Mouse (Mus musculus): ENCODE results near the gene Osbpl10. TPM values are rescaled to one million over a fixed set of nuclear protein-coding genes. Genes with fewer than 3 reads are reported as not detected.

The Osbpl10 gene
- polyA plus RNA-seq, 1 experiment from 2014 or later, result 2.9 TPM

- no peaks in the 10 kb centered on the region for H3K9me3 ChIP-seq (replicated peaks; ENCODE audit: control insufficient read depth, low read length, poor library complexity, severe bottlenecking)
- no peak overlapping the region for H3K4me3 ChIP-seq (ENCODE audit: low read depth, low read length)
- H3K27ac ChIP-seq (ENCODE audit: low read length), result no peak overlapping the region
- no peak overlapping the region for H3K9ac ChIP-seq (ENCODE audit: low read depth, low read length)
- WGBS, result 15% methylated on average over 3 of the region's 3 CpGs
- no peaks in the 10 kb centered on the region for H3K4me1 ChIP-seq (ENCODE audit: control insufficient read depth, insufficient read depth, low read length)
- ATAC-seq, result no peak
- no peak overlapping the region for H3K4me2 ChIP-seq (ENCODE audit: low read length)
- no peaks in the 10 kb centered on the region for H3K27me3 ChIP-seq (ENCODE audit: control insufficient read depth, insufficient read depth, low read depth, low read length)
- H3K36me3 ChIP-seq (ENCODE audit: control insufficient read depth, insufficient read depth, low read length), result no peaks in the 10 kb centered on the region
Measured at GRCm38 (mm10) chr9:115230141-115230540, 251.8 kb downstream of the Osbpl10 start.

- no peaks in the 10 kb centered on the region for H3K27me3 ChIP-seq (ENCODE audit: control insufficient read depth, insufficient read depth, low read depth, low read length)
- no peak overlapping the region for H3K4me2 ChIP-seq (ENCODE audit: low read length)
- WGBS, result 90% methylated on average over 3 of the region's 3 CpGs
- no peaks in the 10 kb centered on the region for H3K9me3 ChIP-seq (replicated peaks; ENCODE audit: control insufficient read depth, low read length, poor library complexity, severe bottlenecking)
- no peaks in the 10 kb centered on the region for H3K36me3 ChIP-seq (ENCODE audit: control insufficient read depth, insufficient read depth, low read length)
- no peak for ATAC-seq
- H3K27ac ChIP-seq (ENCODE audit: low read length), result no peak overlapping the region
- H3K4me3 ChIP-seq (ENCODE audit: low read depth, low read length), result no peak overlapping the region
- no peak overlapping the region for H3K9ac ChIP-seq (ENCODE audit: low read depth, low read length)
- no peaks in the 10 kb centered on the region for H3K4me1 ChIP-seq (ENCODE audit: control insufficient read depth, insufficient read depth, low read length)
Measured at GRCm38 (mm10) chr9:115231476-115231875, 253.1 kb downstream of the Osbpl10 start.

- no peak overlapping the region for H3K27ac ChIP-seq (ENCODE audit: low read length)
- H3K4me2 ChIP-seq (ENCODE audit: low read length), result no peak overlapping the region
- WGBS, result 95% methylated on average over 5 of the region's 5 CpGs
- H3K27me3 ChIP-seq (ENCODE audit: control insufficient read depth, insufficient read depth, low read depth, low read length), result no peaks in the 10 kb centered on the region
- no peak overlapping the region for H3K4me3 ChIP-seq (ENCODE audit: low read depth, low read length)
- no peaks in the 10 kb centered on the region for H3K9me3 ChIP-seq (replicated peaks; ENCODE audit: control insufficient read depth, low read length, poor library complexity, severe bottlenecking)
- no peaks in the 10 kb centered on the region for H3K36me3 ChIP-seq (ENCODE audit: control insufficient read depth, insufficient read depth, low read length)
- H3K9ac ChIP-seq (ENCODE audit: low read depth, low read length), result no peak overlapping the region
- ATAC-seq, result no peak
- no peaks in the 10 kb centered on the region for H3K4me1 ChIP-seq (ENCODE audit: control insufficient read depth, insufficient read depth, low read length)
Measured at GRCm38 (mm10) chr9:115233721-115234120, 255.4 kb downstream of the Osbpl10 start.

GRCm38 (mm10) chr9:115234561-115234960 lies 256.2 kb downstream of the Osbpl10 start:
- Histone ChIP-seq H3K9ac (ENCODE audit: low read depth, low read length) (no peak overlapping the region), H3K4me3 (ENCODE audit: low read depth, low read length) (no peak overlapping the region), H3K27me3 (ENCODE audit: control insufficient read depth, insufficient read depth, low read depth, low read length) (no peaks in the 10 kb centered on the region), H3K4me1 (ENCODE audit: control insufficient read depth, insufficient read depth, low read length) (no peaks in the 10 kb centered on the region), H3K4me2 (ENCODE audit: low read length) (no peak overlapping the region), H3K27ac (ENCODE audit: low read length) (no peak overlapping the region), H3K9me3 (replicated peaks; ENCODE audit: control insufficient read depth, low read length, poor library complexity, severe bottlenecking) (no peaks in the 10 kb centered on the region), H3K36me3 (ENCODE audit: control insufficient read depth, insufficient read depth, low read length) (no peaks in the 10 kb centered on the region)
- ATAC-seq, result no peak
- WGBS, result 97% methylated on average over 2 of the region's 2 CpGs

- Histone ChIP-seq H3K4me3 (ENCODE audit: low read depth, low read length) (no peak overlapping the region), H3K36me3 (ENCODE audit: control insufficient read depth, insufficient read depth, low read length) (peaks cover 10% of the 10 kb centered on the region), H3K27me3 (ENCODE audit: control insufficient read depth, insufficient read depth, low read depth, low read length) (no peaks in the 10 kb centered on the region), H3K9ac (ENCODE audit: low read depth, low read length) (no peak overlapping the region), H3K4me1 (ENCODE audit: control insufficient read depth, insufficient read depth, low read length) (no peaks in the 10 kb centered on the region), H3K4me2 (ENCODE audit: low read length) (no peak overlapping the region), H3K27ac (ENCODE audit: low read length) (no peak overlapping the region), H3K9me3 (replicated peaks; ENCODE audit: control insufficient read depth, low read length, poor library complexity, severe bottlenecking) (no peaks in the 10 kb centered on the region)
- WGBS, result 90% methylated on average over 8 of the region's 8 CpGs
- no peak for ATAC-seq
Measured at GRCm38 (mm10) chr9:115236352-115236841, 258.0 kb downstream of the Osbpl10 start.

GRCm38 (mm10) chr9:115237943-115238342 lies 259.6 kb downstream of the Osbpl10 start:
- no peaks in the 10 kb centered on the region for H3K27me3 ChIP-seq (ENCODE audit: control insufficient read depth, insufficient read depth, low read depth, low read length)
- no peak overlapping the region for H3K27ac ChIP-seq (ENCODE audit: low read length)
- no peaks in the 10 kb centered on the region for H3K4me1 ChIP-seq (ENCODE audit: control insufficient read depth, insufficient read depth, low read length)
- H3K4me2 ChIP-seq (ENCODE audit: low read length), result no peak overlapping the region
- no peak overlapping the region for H3K4me3 ChIP-seq (ENCODE audit: low read depth, low read length)
- no peak for ATAC-seq
- H3K9ac ChIP-seq (ENCODE audit: low read depth, low read length), result no peak overlapping the region
- H3K36me3 ChIP-seq (ENCODE audit: control insufficient read depth, insufficient read depth, low read length), result peaks cover 14% of the 10 kb centered on the region
- H3K9me3 ChIP-seq (replicated peaks; ENCODE audit: control insufficient read depth, low read length, poor library complexity, severe bottlenecking), result no peaks in the 10 kb centered on the region

- H3K36me3 ChIP-seq (ENCODE audit: control insufficient read depth, insufficient read depth, low read length), result peaks cover 26% of the 10 kb centered on the region
- H3K4me3 ChIP-seq (ENCODE audit: low read depth, low read length), result no peak overlapping the region
- no peak for ATAC-seq
- H3K27me3 ChIP-seq (ENCODE audit: control insufficient read depth, insufficient read depth, low read depth, low read length), result no peaks in the 10 kb centered on the region
- no peak overlapping the region for H3K4me2 ChIP-seq (ENCODE audit: low read length)
- no peaks in the 10 kb centered on the region for H3K4me1 ChIP-seq (ENCODE audit: control insufficient read depth, insufficient read depth, low read length)
- H3K27ac ChIP-seq (ENCODE audit: low read length), result no peak overlapping the region
- WGBS, result 98% methylated on average over 5 of the region's 5 CpGs
- H3K9ac ChIP-seq (ENCODE audit: low read depth, low read length), result no peak overlapping the region
- H3K9me3 ChIP-seq (replicated peaks; ENCODE audit: control insufficient read depth, low read length, poor library complexity, severe bottlenecking), result no peaks in the 10 kb centered on the region
Measured at GRCm38 (mm10) chr9:115239861-115240260, 261.5 kb downstream of the Osbpl10 start.

GRCm38 (mm10) chr9:115243630-115244029 lies 265.3 kb downstream of the Osbpl10 start:
- no peaks in the 10 kb centered on the region for H3K9me3 ChIP-seq (replicated peaks; ENCODE audit: control insufficient read depth, low read length, poor library complexity, severe bottlenecking)
- no peak for ATAC-seq
- H3K4me3 ChIP-seq (ENCODE audit: low read depth, low read length), result no peak overlapping the region
- H3K36me3 ChIP-seq (ENCODE audit: control insufficient read depth, insufficient read depth, low read length), result peaks cover 37% of the 10 kb centered on the region
- no peaks in the 10 kb centered on the region for H3K4me1 ChIP-seq (ENCODE audit: control insufficient read depth, insufficient read depth, low read length)
- no peaks in the 10 kb centered on the region for H3K27me3 ChIP-seq (ENCODE audit: control insufficient read depth, insufficient read depth, low read depth, low read length)
- no peak overlapping the region for H3K9ac ChIP-seq (ENCODE audit: low read depth, low read length)
- H3K27ac ChIP-seq (ENCODE audit: low read length), result no peak overlapping the region
- H3K4me2 ChIP-seq (ENCODE audit: low read length), result no peak overlapping the region
- WGBS, result 81% methylated on average over 6 of the region's 6 CpGs

- H3K9me3 ChIP-seq (replicated peaks; ENCODE audit: control insufficient read depth, low read length, poor library complexity, severe bottlenecking), result no peaks in the 10 kb centered on the region
- H3K36me3 ChIP-seq (ENCODE audit: control insufficient read depth, insufficient read depth, low read length), result peaks cover 37% of the 10 kb centered on the region
- no peak overlapping the region for H3K27ac ChIP-seq (ENCODE audit: low read length)
- no peaks in the 10 kb centered on the region for H3K4me1 ChIP-seq (ENCODE audit: control insufficient read depth, insufficient read depth, low read length)
- H3K4me3 ChIP-seq (ENCODE audit: low read depth, low read length), result no peak overlapping the region
- no peak for ATAC-seq
- no peak overlapping the region for H3K4me2 ChIP-seq (ENCODE audit: low read length)
- no peaks in the 10 kb centered on the region for H3K27me3 ChIP-seq (ENCODE audit: control insufficient read depth, insufficient read depth, low read depth, low read length)
- WGBS, result 90% methylated on average over 6 of the region's 6 CpGs
- no peak overlapping the region for H3K9ac ChIP-seq (ENCODE audit: low read depth, low read length)
Measured at GRCm38 (mm10) chr9:115245092-115245491, 266.7 kb downstream of the Osbpl10 start.

Data from midbrain, embryonic 16.5 days (tissue).